Mouse (Mus musculus) lung, embryonic 16.5 days (tissue): ENCODE data around the gene Zbtb3. TPM values are rescaled to one million over a fixed set of nuclear protein-coding genes. Genes with fewer than 3 reads are reported as not detected.
A peak's percentile ranks its signal among the peaks of the same experiment; 100 is the strongest.

Experiments
- ATAC-seq: fragments of 200-750 bp; cut with Nextera tagmentation; 2 replicates; pipeline ENCODE4 v1.8.0; 2017; ENCODE audit warnings: low read depth, mild to moderate bottlenecking, moderate library complexity
- H3K27ac ChIP-seq: fragments of 300-500 bp; sonication (generic); 2 replicates; pipeline ENCODE4 v1.5.1; 2014; ENCODE audit warnings: mild to moderate bottlenecking, control low read depth, low read length
- H3K27me3 ChIP-seq: fragments of 300-500 bp; sonication (generic); 2 replicates; pipeline ENCODE4 v1.6.1; 2014; ENCODE audit warnings: low read depth, low read length, mixed read lengths; ENCODE audit not compliant: control insufficient read depth, insufficient read depth
- H3K36me3 ChIP-seq: fragments of 300-500 bp; sonication (generic); 2 replicates; pipeline ENCODE4 v1.6.1; 2014; ENCODE audit warnings: low read length; ENCODE audit not compliant: control insufficient read depth, insufficient read depth
- H3K4me1 ChIP-seq: fragments of 300-500 bp; sonication (generic); replicated peaks from 2 replicates; pipeline ENCODE4 v1.6.1; 2014; ENCODE audit warnings: low read length, mixed read lengths; ENCODE audit not compliant: control insufficient read depth, insufficient read depth
- H3K4me2 ChIP-seq: fragments of 300-500 bp; sonication (generic); 2 replicates; pipeline ENCODE4 v1.6.1; 2014; ENCODE audit warnings: low read depth, low read length, control low read depth
- H3K4me3 ChIP-seq: fragments of 300-500 bp; sonication (generic); 2 replicates; pipeline ENCODE4 v1.5.1; 2014; ENCODE audit warnings: mild to moderate bottlenecking, low read length, control low read depth
- H3K9ac ChIP-seq: fragments of 300-500 bp; sonication (generic); 2 replicates; pipeline ENCODE4 v1.6.1; 2014; ENCODE audit warnings: low read length, control low read depth
- H3K9me3 ChIP-seq: fragments of 300-500 bp; sonication (generic); 2 replicates; pipeline ENCODE4 v1.6.1; 2016; ENCODE audit warnings: low read length; ENCODE audit not compliant: control insufficient read depth
- WGBS: fragments of 180-500 bp; shearing (Covaris S2); extraction: QIAGEN DNeasy Blood & Tissue Kit; methylation state at CpG from one replicate; pipeline ENCODE4 v1.1.7; 2014; 5-methylcytosine and 5-hydroxymethylcytosine counted together
- polyA plus RNA-seq: library from polyadenylated mRNA; unstranded; fragments of >200 nt; fragmentation: Nextera tagmentation; extraction: Ambion mirVana; gene quantifications from 2 replicates; pipeline ENCODE4 v1.2.1, GENCODE M21; 2015

Zbtb3 gene
- polyA plus RNA-seq, 1 experiment from 2014 or later = 5.5 TPM

DNA sequence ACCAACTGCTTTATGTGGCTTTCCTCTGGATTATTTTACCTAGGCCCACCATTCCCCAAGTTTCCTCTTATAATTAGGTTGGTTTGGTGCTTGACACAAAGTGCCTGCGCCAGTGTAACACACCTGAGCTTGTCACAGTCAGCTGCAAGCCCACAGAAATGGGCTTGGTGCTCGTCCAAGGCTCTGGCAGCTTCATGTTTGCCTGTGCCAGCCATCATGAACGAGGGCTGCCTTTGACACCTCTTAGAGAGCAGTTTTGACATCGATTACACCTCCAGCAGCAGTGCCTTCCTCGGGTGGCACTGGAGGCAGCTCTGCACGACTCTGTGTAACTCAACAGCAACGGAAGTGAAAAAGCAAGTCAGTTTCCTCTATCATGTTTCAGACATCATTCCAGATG, 12.2 kb upstream of the Zbtb3 start:
- ATAC-seq = no peak
- WGBS = 75% methylated on average over 7 of the region's 7 CpGs
- no peak overlapping the region for H3K4me3 ChIP-seq
- H3K27me3 ChIP-seq = no peaks in the 10 kb centered on the region
- peaks cover 28% of the 10 kb centered on the region for H3K36me3 ChIP-seq
- no peaks in the 10 kb centered on the region for H3K9me3 ChIP-seq
- peaks cover 7% of the 10 kb centered on the region for H3K4me1 ChIP-seq
- H3K9ac ChIP-seq = no peak overlapping the region
- no peak overlapping the region for H3K27ac ChIP-seq
- H3K4me2 ChIP-seq = no peak overlapping the region

DNA sequence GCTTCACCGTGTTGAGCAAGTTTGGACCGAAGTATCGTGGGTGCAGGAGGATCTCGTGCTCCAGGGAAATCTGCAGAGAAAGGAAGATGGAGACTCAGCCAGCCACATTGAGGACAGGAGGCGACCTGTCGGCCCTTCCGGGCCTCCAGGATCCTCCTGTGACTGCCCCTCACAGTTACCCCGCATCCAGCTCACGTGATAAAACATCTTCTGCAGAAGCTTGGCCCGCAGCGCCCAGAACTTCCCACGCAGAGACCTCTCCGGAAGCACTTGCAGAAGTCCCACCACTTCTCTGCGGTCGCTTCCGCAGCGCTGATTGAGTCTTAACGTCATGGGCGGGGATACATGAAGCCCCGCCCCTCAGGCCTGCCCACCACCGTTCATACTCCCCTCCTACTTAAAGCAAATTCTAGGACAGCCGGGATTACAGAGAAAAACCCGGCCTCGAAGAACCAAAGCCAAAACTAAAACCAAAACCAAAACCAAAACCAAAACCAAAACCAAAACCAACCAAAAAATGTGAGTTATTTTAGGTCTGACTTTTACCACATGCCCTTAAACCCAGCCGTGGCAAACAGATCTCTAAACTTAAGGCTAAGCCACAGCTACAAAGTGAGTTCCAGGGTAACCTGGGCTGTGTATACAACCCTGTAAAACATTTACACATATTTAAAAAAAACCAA, 4.0 kb upstream of the Zbtb3 start, which contains the start of gene Polr2g:
Gene Polr2g (minus strand): TSS at position 314 of the 683 bp plus-strand sequence.
- peak; percentile 81 for ATAC-seq

DNA sequence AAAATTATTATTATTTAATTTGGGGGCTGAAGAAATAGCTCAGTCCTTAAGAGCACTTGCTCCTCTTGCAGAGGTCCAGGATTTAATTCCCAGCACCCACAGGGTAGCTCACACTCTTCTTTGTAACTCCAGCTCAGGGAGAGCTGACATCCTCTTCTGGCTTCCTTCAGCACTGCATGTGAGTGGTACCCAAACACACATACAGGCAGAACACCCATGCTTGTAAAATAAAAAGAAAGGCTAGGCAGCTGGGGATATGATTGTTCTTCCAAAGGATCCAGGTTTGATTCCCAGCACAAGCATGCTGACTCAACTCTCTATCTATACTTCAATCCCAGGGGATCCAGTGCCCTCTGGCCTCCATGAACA, 3.4 kb upstream of the Zbtb3 start:
- no peaks in the 10 kb centered on the region for H3K27me3 ChIP-seq
- H3K4me1 ChIP-seq = peaks cover 15% of the 10 kb centered on the region
- peaks cover 14% of the 10 kb centered on the region for H3K36me3 ChIP-seq
- no peaks in the 10 kb centered on the region for H3K9me3 ChIP-seq
- H3K4me2 ChIP-seq = peak overlapping the region; percentile 92
- no peak overlapping the region for H3K27ac ChIP-seq
- H3K4me3 ChIP-seq = peak overlapping the region; percentile 87
- no peak for ATAC-seq
- H3K9ac ChIP-seq = peak overlapping the region; percentile 46

More for the DNA sequence above, 4.0 kb upstream of the Zbtb3 start, which contains the start of gene Polr2g:
- Histone ChIP-seq H3K4me2 (peak within 1 kb of the TSS; percentile 92), H3K9ac (peak within 1 kb of the TSS; percentile 89), H3K36me3 (peaks cover 19% of the 10 kb centered on the region), H3K4me1 (peaks cover 15% of the 10 kb centered on the region), H3K27ac (peak within 1 kb of the TSS; percentile 66), H3K4me3 (peak within 1 kb of the TSS; percentile 87), H3K9me3 (no peaks in the 10 kb centered on the region), H3K27me3 (no peaks in the 10 kb centered on the region)
- WGBS = under 1% methylated on average over 25 of the region's 25 CpGs

DNA sequence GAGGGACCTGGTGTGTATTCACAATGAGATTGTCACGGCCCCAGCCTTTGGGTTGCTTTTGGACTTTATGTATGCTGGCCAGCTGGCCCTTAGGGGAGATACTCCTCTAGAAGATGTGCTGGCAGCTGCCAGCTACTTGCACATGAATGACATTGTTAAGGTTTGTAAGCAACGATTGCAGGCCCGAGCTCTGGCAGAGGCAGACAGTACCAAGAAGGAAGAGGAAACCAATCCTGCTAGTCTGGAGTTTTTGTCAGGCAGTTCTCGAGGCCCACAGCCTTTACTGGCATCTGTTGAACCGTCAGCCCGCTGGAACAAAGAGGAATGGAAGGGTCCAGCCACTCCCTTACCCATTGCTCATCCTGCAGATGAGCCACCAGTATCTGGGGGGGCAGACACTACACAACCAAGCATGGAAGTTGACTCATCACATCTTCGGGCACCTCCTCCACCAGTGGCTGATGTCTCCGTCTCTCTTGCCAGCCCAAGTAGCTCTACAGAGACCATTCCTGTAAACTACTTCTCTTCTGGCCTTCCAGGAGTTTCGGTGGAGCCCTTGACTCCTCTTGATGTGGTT, 937 bp downstream of the Zbtb3 start:
- no peak for ATAC-seq
- H3K9me3 ChIP-seq = no peaks in the 10 kb centered on the region
- H3K27ac ChIP-seq = peak overlapping the region; percentile 90; the same call in 1 of the 2 replicates
- 82% methylated on average over 9 of the region's 9 CpGs for WGBS
- H3K9ac ChIP-seq = no peak overlapping the region
- H3K4me1 ChIP-seq = peaks cover 9% of the 10 kb centered on the region; the same call in 1 of the 2 replicates
- H3K4me2 ChIP-seq = peak overlapping the region; percentile 53; the same call in 1 of the 2 replicates
- H3K27me3 ChIP-seq = no peaks in the 10 kb centered on the region
- peaks cover 13% of the 10 kb centered on the region for H3K36me3 ChIP-seq
- peak overlapping the region; percentile 73; the same call in 1 of the 2 replicates for H3K4me3 ChIP-seq

DNA sequence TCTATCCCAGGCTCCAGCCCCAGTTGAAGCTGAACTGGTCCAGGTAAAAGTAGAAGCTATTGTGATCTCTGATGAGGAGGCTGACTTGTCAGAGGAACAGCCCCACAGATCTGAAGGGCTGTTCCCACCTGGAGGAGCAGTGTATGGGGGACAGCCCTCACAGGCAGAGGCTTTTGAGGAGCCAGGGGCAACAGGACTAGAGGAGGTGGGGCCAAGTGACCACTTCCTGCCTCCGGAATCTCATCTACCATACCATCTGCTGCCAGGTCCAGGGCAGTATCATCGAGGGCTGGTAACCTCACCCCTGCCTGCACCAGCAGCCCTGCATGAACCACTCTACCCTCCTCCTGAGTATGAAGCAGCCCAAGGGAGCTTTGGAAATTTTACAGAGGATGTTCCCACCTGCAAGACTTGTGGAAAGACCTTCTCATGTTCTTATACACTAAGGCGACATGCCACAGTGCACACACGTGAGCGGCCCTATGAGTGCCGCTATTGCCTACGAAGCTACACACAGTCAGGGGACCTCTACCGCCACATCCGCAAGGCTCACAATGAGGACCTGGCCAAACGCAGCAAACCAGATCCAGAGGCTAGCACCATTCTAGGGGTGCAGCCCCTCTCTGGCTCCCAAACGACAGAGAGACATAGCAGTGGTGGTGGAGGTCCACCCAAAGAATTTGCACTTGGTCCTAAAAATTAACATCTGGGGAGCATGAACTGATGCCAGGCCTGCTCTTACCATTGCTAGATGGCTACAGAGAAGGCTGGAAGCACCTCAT, 1.7 kb downstream of the Zbtb3 start:
- H3K27ac ChIP-seq = no peak overlapping the region
- no peak overlapping the region for H3K9ac ChIP-seq
- no peaks in the 10 kb centered on the region for H3K9me3 ChIP-seq
- ATAC-seq = no peak
- H3K4me2 ChIP-seq = no peak overlapping the region
- 91% methylated on average over 11 of the region's 11 CpGs for WGBS
- H3K27me3 ChIP-seq = no peaks in the 10 kb centered on the region
- peaks cover 17% of the 10 kb centered on the region for H3K36me3 ChIP-seq
- no peak overlapping the region for H3K4me3 ChIP-seq
- H3K4me1 ChIP-seq = peaks cover 9% of the 10 kb centered on the region; the same call in 1 of the 2 replicates

DNA sequence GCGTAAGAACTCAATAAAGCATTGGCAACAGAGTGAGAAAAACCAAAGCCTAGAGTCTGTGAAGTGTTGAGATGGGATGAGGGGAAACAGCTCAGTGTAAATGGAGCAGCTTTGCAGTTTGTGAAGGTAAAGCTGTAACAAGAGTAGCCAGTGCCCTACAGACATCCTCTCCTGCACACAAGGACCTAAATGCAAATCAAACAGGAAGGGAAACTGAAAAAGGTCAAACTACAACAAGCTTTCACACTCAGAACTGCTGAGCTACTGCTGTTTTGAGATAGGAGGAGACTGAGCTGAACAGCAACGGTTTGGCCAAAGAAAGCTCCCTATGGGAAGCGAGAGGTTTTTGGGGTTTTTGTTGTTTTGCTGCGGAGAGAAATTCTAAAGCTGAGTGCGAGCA, 4.5 kb downstream of the Zbtb3 start:
- no peak overlapping the region for H3K9ac ChIP-seq
- ATAC-seq = no peak

DNA sequence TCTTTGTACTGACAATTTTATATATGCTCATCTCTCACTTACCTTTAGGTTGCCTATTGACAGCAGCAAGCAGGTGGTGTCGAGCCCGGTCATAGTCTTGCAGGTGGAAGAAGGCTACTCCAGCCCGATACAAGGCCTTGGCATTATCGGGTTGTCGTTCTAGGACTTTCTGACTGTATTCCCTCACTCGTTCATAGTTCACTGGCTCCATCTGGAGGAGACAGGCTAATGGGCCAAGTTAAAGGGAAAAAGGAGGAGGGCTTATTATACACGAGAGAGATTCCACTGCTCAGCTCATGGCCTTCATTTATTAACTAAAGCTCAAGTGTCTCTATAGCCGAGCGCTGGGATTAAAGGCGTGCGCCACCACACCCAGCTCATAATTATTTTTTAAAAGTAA, 13.5 kb downstream of the Zbtb3 start:
- no peaks in the 10 kb centered on the region for H3K9me3 ChIP-seq
- WGBS = 73% methylated on average over 11 of the region's 11 CpGs
- no peak for ATAC-seq

More for the DNA sequence above, 4.5 kb downstream of the Zbtb3 start:
- Histone ChIP-seq H3K4me2 (no peak overlapping the region), H3K4me3 (no peak overlapping the region), H3K27me3 (no peaks in the 10 kb centered on the region), H3K4me1 (peaks cover 5% of the 10 kb centered on the region; the same call in 1 of the 2 replicates), H3K9me3 (no peaks in the 10 kb centered on the region), H3K36me3 (peaks cover 36% of the 10 kb centered on the region), H3K27ac (no peak overlapping the region)
- WGBS = 89% methylated on average over 5 of the region's 5 CpGs

DNA sequence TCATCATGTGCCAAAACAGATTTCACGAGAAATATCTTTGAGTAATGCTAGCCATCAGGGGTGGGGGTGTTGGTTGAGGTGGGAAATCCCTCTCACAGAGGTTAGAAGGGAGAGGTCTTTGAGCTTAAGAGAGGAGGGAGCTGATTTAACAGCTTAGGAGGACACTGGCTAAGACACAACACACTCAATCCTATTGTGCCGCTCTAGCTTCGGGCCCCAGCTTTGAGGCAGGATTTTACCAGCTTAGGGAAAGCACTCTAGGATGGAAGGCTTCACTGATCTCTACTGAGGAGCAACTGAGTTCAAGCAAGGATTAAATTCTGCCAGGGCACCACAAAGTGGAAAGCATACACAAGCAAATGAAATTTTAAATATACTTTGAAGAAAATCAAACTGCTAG, 14.6 kb downstream of the Zbtb3 start:
- H3K4me1 ChIP-seq = peaks cover 20% of the 10 kb centered on the region
- H3K4me3 ChIP-seq = no peak overlapping the region
- 70% methylated on average over 3 of the region's 3 CpGs for WGBS
- no peaks in the 10 kb centered on the region for H3K9me3 ChIP-seq
- H3K4me2 ChIP-seq = no peak overlapping the region
- no peaks in the 10 kb centered on the region for H3K27me3 ChIP-seq
- 0 out of 2 replicates have a peak overlapping the region, but pooled peaks have one; percentile 16 for H3K9ac ChIP-seq
- no peak for ATAC-seq
- H3K36me3 ChIP-seq = peaks cover 13% of the 10 kb centered on the region
- H3K27ac ChIP-seq = no peak overlapping the region

More for the DNA sequence above, 13.5 kb downstream of the Zbtb3 start:
- Histone ChIP-seq H3K4me3 (no peak overlapping the region), H3K27ac (no peak overlapping the region), H3K36me3 (peaks cover 21% of the 10 kb centered on the region), H3K27me3 (no peaks in the 10 kb centered on the region), H3K9ac (no peak overlapping the region), H3K4me1 (peaks cover 17% of the 10 kb centered on the region), H3K4me2 (no peak overlapping the region)

DNA sequence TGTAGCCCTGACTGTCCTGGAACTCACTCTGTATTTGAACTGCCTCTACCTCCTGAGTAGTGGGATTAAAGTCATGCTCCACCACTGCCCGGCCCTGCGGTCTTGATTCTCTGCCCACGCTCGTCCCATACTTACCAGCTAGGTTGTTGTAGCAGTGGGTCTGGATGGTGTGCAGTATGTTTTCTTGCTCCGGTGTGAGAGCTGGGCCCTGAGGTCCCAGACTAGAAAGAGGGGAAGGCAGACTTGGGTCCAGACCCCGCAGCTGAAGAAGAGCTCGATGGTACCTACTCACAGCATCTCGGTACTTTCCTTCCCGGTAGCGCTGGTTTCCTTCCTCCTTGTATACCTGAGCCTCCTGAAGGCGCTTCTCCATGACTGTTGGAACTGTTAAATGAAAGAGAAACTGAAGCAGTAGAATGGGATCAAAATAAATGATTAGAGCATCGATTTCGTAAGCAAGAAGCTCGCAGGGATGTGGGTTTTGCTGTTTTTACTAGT, 16.0 kb downstream of the Zbtb3 start:
- Histone ChIP-seq H3K9ac (peak overlapping the region; percentile 85), H3K4me2 (peak overlapping the region; percentile 98), H3K36me3 (peaks cover 8% of the 10 kb centered on the region), H3K27me3 (no peaks in the 10 kb centered on the region), H3K9me3 (no peaks in the 10 kb centered on the region), H3K27ac (peak overlapping the region; percentile 99), H3K4me3 (peak overlapping the region; percentile 100), H3K4me1 (peaks cover 28% of the 10 kb centered on the region)
- ATAC-seq = no peak
- 15% methylated on average over 14 of the region's 14 CpGs for WGBS
